10 mouse cellular contexts compared by ENCODE assay signal in genomic region chr16:4374780-4375380, GRCm38 (mm10). TPM values are rescaled to one million over a fixed set of nuclear protein-coding genes. Genes with fewer than 3 reads are reported as not detected.
DNase-seq lines count a peak whose midpoint lies in the region; ATAC-seq and TF ChIP-seq lines count a peak whose summit lies in the region.
"Had no signal": no experiment of that assay in that cellular context is flagged by ENCODE, and none has a peak within 500 bp of the region (broad histone marks: within the 10 kb centered on the region; RNA-seq: fewer than 3 reads in every experiment).

No protein-coding gene starts in this region.

- no peak overlapping the region for H3K4me3 ChIP-seq in heart, embryonic 11.5 days (ENCODE audit: low read depth, low read length)
- no peak overlapping the region for H3K4me3 ChIP-seq in lung, postnatal 0 days (ENCODE audit: low read depth, low read length)
- H3K4me3 ChIP-seq: hindbrain, embryonic 13.5 days had no signal

- ATAC-seq in heart, embryonic 11.5 days (replicated peaks; ENCODE audit: insufficient number of reproducible peaks, low FRiP score, low TSS enrichment): no peak
- ATAC-seq in lung, postnatal 0 days: no peak
- no peak for ATAC-seq in erythroblast, adult 5-6 weeks (replicated peaks; ENCODE audit: low FRiP score, poor library complexity, severe bottlenecking)
- ATAC-seq in monocyte, adult 5-6 weeks (replicated peaks; ENCODE audit: insufficient number of reproducible peaks, low FRiP score, low TSS enrichment, poor library complexity, severe bottlenecking): no peak

- no peaks in the 10 kb centered on the region for H3K27me3 ChIP-seq in heart, embryonic 11.5 days (ENCODE audit: control insufficient read depth, insufficient read depth, low read length)
- H3K27me3 ChIP-seq in lung, postnatal 0 days (replicated peaks; ENCODE audit: insufficient read depth, low read length): no peaks in the 10 kb centered on the region
- H3K27me3 ChIP-seq: hindbrain, embryonic 13.5 days had no signal

- peak; percentile 49 for DNase-seq in heart, adult 8-10 months (ENCODE audit: low spot score)
- DNase-seq in adrenal gland, adult (ENCODE audit: inconsistent age in 2 of 2, low spot score in 1 of 2): peak; percentile 86 to 95
- peak; percentile 65 for DNase-seq in gastrocnemius, postnatal 25 days
- DNase-seq in lung, postnatal 0 days (ENCODE audit: low spot score): peak; percentile 11
- DNase-seq in thymus, adult 18-20 months: no peak
- DNase-seq: cerebellum, adult 11 months had no signal

- no peak overlapping the region for H3K4me2 ChIP-seq in heart, embryonic 11.5 days
- H3K4me2 ChIP-seq in lung, postnatal 0 days (replicated peaks; ENCODE audit: low read depth, low read length): no peak overlapping the region
- H3K4me2 ChIP-seq: hindbrain, embryonic 13.5 days had no signal

- 55% methylated on average over 7 of the region's 7 CpGs for WGBS in heart, embryonic 11.5 days (ENCODE audit: insufficient replicate concordance)
- WGBS in lung, postnatal 0 days: 48% methylated on average over 7 of the region's 7 CpGs

- no peaks in the 10 kb centered on the region for H3K36me3 ChIP-seq in heart, embryonic 11.5 days (ENCODE audit: control insufficient read depth, insufficient read depth, low read length)
- no peaks in the 10 kb centered on the region for H3K36me3 ChIP-seq in lung, postnatal 0 days (ENCODE audit: insufficient read depth, low read length)
- H3K36me3 ChIP-seq: hindbrain, embryonic 13.5 days had no signal

- H3K9me3 ChIP-seq in heart, embryonic 11.5 days (replicated peaks; ENCODE audit: control insufficient read depth, low read length): no peaks in the 10 kb centered on the region
- no peaks in the 10 kb centered on the region for H3K9me3 ChIP-seq in lung, postnatal 0 days (ENCODE audit: low read length)
- H3K9me3 ChIP-seq: hindbrain, embryonic 13.5 days had no signal

- TF ChIP-seq CTCF in lung, postnatal 0 days (IDR thresholded peaks at IDR 0.05): no peak

- TF ChIP-seq EP300 in lung, postnatal 0 days (IDR thresholded peaks at IDR 0.05): no peak

- H3K4me1 ChIP-seq in heart, embryonic 11.5 days (ENCODE audit: control insufficient read depth, insufficient read depth, low read length): no peaks in the 10 kb centered on the region
- peaks cover 3% of the 10 kb centered on the region; the same call in 1 of the 2 replicates for H3K4me1 ChIP-seq in lung, postnatal 0 days (ENCODE audit: insufficient read depth, low read depth, low read length)
- H3K4me1 ChIP-seq: hindbrain, embryonic 13.5 days had no signal

- no peak overlapping the region for H3K9ac ChIP-seq in heart, embryonic 11.5 days (ENCODE audit: low read depth, low read length)
- H3K9ac ChIP-seq in lung, postnatal 0 days (replicated peaks; ENCODE audit: low read depth): no peak overlapping the region
- H3K9ac ChIP-seq: hindbrain, embryonic 13.5 days had no signal

- H3K27ac ChIP-seq in heart, embryonic 11.5 days (ENCODE audit: low read depth, low read length): no peak overlapping the region
- no peak overlapping the region for H3K27ac ChIP-seq in lung, postnatal 0 days (ENCODE audit: low read length)
- H3K27ac ChIP-seq: hindbrain, embryonic 13.5 days had no signal

RNA-seq across cellular contexts. Expression of gene Adcy9, which starts 45.4 kb away (rescaled TPM):
- total RNA-seq in heart, adult 8-10 months (2022): 10 to 100 TPM; 21.7 to 24.0 (median 23.2) TPM
- polyA plus RNA-seq in heart, embryonic 11.5 days (2014; fragmentation: Nextera tagmentation; extraction: Ambion mirVana): 0.99 and 1.2 TPM in 2 replicates
- total RNA-seq in gastrocnemius, postnatal 25 days (2021): 10 to 100 TPM; 27.0 to 28.2 TPM
- polyA plus RNA-seq in lung, postnatal 0 days (2015; fragmentation: Nextera tagmentation; extraction: Ambion mirVana): 2.9 and 3.1 TPM in 2 replicates
- total RNA-seq in erythroblast, adult 5-6 weeks (2015; ENCODE audit: low replicate concordance): 0.19 and 1.5 TPM in 2 replicates
- 1.2 and 3.1 TPM in 2 replicates for total RNA-seq in erythroblast, adult 5-6 weeks (2017; ENCODE audit: low replicate concordance)
- 2.7 to 3.6 TPM (median 2.8 TPM) in 3 replicates for total RNA-seq in monocyte, adult 5-6 weeks (2017)

Comparison
In these comparisons a context has a peak if more than half of its experiments do, and no peak if none do; other contexts are left out.
1. DNase-seq: peak in heart, adult 8-10 months (single experiment), adrenal gland, adult (2 of 2), gastrocnemius, postnatal 25 days (single experiment) and lung, postnatal 0 days (single experiment); none in thymus, adult 18-20 months (0 of 2).